Mouse (Mus musculus): Measurements from ENCODE around the gene Cd209d.
"Not testable (repeated sequence)": the region's sequence is repeated elsewhere in the genome, so short reads cannot be mapped to it uniquely, and the experiment has no call there.

The Cd209d gene

GRCm38 (mm10) chr8:3878455-3878854, at the start of gene Cd209d:
Gene Cd209d (minus strand): TSS chr8:3878555.
- no peak for DNase-seq (ENCODE audit: low spot score in 2 of 2)

- no peak for DNase-seq (ENCODE audit: low spot score in 2 of 2)
Measured at GRCm38 (mm10) chr8:3926744-3927143, 48.4 kb upstream of the Cd209d start, which contains the start of gene Cd209b. Gene Cd209b (minus strand): TSS chr8:3926844.

- DNase-seq (ENCODE audit: low spot score in 2 of 2): no peak
Measured at GRCm38 (mm10) chr8:3876121-3876520, 2.2 kb downstream of the Cd209d start.

DNA sequence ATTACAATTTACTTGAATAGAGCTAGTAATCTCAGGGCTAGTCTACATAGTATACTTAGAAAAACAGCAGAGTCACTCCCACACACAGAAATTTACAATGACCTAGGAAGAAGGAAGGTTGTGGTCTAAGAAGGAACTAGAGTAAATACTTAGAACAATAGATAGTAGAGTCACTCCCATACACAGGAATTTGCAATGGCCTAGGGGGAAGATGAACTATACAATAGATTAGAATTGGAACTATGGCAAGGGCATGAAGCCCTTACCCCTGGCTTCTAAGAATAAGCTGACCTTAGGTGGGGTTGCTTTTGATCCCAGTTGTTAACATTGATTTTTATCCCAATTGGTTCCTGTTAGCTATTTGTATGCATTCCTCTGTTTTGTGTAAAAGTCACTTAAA, 15.6 kb downstream of the Cd209d start:
- DNase-seq (ENCODE audit: low spot score in 2 of 2): not testable (repeated sequence)

DNA sequence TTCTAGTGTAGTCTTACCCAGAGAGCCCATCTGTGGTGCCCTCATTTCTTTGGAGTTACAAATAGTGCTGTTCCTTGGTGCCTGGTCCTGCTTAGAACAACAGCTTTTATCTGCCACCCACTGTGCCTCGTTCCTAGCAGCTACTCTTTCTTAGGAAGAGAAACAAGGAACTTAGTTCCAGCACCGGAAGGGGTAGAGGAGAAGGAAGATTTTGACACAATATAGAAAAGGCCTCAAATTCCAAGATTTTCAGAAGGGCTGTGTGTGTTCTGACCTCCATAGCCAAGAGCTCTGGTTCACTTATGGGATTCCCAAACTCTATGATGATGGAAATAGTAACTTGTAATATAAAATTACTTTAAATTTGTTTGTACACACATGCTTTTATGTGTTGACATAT, 24.1 kb downstream of the Cd209d start, which contains the start of gene Cd209e:
Gene Cd209e, minus strand, starts transcription at position 101 of the 400 bp plus-strand sequence.
- no peak for DNase-seq (ENCODE audit: low spot score in 2 of 2)
